Mouse (Mus musculus): ENCODE data around the gene Klk4.

- TF ChIP-seq CTCF (IDR thresholded peaks at IDR 0.05; ENCODE audit: borderline replicate concordance, control insufficient read depth, extremely low read depth, insufficient read depth, low read length, poor library complexity) (no peak), POLR2A (IDR thresholded peaks at IDR 0.05; ENCODE audit: control insufficient read depth, extremely low read depth, insufficient read depth, low read length, poor library complexity) (no peak)
Measured at GRCm38 (mm10) chr7:43925985-43926384, 45.0 kb downstream of the Klk4 start.
